Mouse (Mus musculus): ENCODE data around the gene Tcf7l1.
"Not testable (repeated sequence)": the region's sequence is repeated elsewhere in the genome, so short reads cannot be mapped to it uniquely, and the experiment has no call there.

Tcf7l1 gene

GRCm38 (mm10) chr6:72788892-72789699, at the start of gene Tcf7l1:
Gene Tcf7l1 (minus strand): TSS chr6:72789254.
- DNase-seq, result peak; percentile 87

- DNase-seq, result no peak
Measured at GRCm38 (mm10) chr6:72837756-72838155, 48.7 kb upstream of the Tcf7l1 start.

DNA sequence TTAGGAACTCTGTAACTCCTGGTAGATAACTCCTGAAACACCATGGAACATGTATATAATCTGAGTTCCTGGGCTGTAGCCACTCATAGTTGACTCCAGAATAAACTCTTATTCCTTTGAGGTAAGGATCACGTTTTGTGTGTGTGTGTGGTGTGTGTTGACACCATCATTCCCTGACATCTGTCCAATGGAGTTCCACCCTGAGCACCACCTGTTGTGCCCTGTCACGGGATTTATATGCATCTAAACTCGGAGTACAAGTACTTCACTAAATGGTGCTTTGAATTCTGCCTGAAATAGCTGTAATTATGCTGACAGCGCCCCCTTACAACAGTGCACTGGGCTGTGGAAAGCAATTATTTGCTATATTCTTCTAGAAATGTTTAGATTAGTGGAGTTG, 45.5 kb upstream of the Tcf7l1 start:
- no peak for DNase-seq

- DNase-seq, result no peak
Measured at GRCm38 (mm10) chr6:72831858-72832257, 42.8 kb upstream of the Tcf7l1 start.

GRCm38 (mm10) chr6:72831276-72831675, 42.2 kb upstream of the Tcf7l1 start:
- DNase-seq, result peak; percentile 38

DNA sequence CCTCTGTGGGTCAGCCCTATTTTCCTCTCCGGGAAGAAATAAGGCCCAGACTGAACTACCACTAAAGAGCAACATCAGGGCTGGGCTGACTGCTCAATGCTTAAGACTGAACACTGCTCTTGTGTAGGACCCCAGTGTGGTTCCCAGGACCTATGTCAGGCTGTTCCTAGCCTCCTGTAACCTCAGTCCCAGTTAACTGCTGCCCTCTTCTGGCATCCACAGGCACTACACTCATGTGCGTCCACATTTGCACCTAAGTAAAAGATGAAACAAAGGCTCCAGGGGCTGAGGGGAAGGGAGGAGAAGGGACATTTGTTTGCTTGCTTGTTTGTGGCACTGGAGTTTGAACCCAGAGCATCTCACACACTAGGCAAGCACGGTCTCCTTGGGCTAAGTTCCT, 39.8 kb upstream of the Tcf7l1 start:
- DNase-seq, result no peak

DNA sequence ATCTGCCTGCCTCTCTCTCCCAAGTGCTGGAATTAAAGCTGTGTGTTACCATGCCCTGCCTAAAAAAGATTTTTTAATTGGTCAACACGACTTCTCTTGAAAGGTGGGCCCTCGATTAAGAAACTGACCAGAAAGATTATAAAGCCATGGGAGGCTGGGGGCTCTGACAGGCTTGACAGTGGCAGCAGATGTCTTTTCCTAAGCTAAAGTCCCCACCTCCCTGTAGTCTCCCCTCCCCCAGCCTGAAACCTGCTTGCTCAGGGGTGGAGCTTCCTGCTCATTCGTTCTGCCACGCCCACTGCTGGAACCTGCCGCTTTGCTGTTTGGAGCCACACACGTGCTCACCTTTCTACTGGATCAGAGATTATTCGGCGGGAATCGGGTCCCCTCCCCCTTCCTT, 39.0 kb upstream of the Tcf7l1 start:
- not testable (repeated sequence) for DNase-seq

- no peak for DNase-seq
Measured at GRCm38 (mm10) chr6:72825762-72826161, 36.7 kb upstream of the Tcf7l1 start.

GRCm38 (mm10) chr6:72824971-72825737, 36.1 kb upstream of the Tcf7l1 start:
- DNase-seq, result no peak

DNA sequence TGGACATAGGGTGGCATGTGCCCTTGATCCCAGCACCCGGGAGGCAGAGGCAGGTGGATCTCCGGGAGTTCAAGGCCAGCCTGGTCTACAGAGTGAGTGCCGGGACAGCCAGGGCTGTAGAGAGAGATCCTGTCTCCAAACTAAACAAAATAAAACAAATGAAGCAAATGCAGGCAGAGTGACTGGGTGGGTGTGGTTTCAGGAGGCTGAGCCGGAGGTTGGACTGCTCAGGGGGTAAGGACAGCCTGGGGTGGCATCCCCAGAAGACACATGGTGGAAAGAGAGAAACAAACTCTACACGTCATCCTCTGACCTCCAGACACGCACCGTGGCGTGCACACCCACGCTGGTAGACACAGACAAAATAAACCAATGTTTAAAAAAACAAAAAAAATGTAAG, 24.4 kb upstream of the Tcf7l1 start:
- DNase-seq, result no peak

GRCm38 (mm10) chr6:72810248-72810647, 21.2 kb upstream of the Tcf7l1 start:
- DNase-seq, result no peak

- no peak for DNase-seq
Measured at GRCm38 (mm10) chr6:72809522-72810149, 20.6 kb upstream of the Tcf7l1 start.

GRCm38 (mm10) chr6:72808342-72808741, 19.3 kb upstream of the Tcf7l1 start:
- no peak for DNase-seq

GRCm38 (mm10) chr6:72803669-72804068, 14.6 kb upstream of the Tcf7l1 start:
- no peak for DNase-seq

DNA sequence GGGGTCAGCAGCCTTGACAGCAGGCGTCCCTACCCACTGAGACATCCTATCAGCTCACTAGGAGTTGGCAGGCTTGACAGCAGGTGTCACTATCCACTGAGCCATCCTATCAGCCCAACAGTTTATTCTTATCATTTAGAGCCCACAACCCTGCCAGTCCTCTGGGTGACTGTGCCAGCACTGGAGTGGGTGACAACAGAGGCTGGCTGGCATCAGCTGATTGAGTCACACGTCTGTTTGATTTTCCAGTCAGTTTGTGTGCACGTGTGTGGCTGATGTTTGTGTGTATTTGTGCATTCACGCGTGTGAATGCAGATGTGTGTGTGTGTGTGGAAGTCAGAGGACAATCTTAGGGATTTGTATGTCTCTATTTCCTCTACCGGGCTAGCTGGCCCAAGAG, 13.1 kb upstream of the Tcf7l1 start:
- DNase-seq, result no peak

DNA sequence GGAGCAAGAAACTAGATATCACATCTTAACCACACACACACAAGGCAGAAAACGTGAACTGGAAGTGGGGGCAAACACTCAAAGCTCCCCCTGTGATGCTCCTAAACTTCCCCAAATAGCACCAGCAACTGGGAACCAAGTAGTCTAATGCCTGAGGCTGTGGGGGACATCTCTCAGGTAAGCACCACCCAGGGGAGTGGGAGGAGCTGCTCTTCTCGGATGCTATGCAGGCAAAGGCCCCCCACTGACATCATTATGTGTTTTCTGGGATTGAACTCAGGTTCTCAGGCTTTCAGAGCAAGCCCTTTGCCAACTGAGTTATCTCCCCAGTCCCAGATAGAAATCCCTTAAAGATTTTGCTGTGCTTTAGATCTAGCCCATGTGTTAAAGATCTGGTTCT, 11.6 kb upstream of the Tcf7l1 start:
- DNase-seq, result no peak

- no peak for DNase-seq
Measured at GRCm38 (mm10) chr6:72797763-72798162, 8.7 kb upstream of the Tcf7l1 start.

- DNase-seq, result no peak
Measured at GRCm38 (mm10) chr6:72795444-72795843, 6.4 kb upstream of the Tcf7l1 start.

DNA sequence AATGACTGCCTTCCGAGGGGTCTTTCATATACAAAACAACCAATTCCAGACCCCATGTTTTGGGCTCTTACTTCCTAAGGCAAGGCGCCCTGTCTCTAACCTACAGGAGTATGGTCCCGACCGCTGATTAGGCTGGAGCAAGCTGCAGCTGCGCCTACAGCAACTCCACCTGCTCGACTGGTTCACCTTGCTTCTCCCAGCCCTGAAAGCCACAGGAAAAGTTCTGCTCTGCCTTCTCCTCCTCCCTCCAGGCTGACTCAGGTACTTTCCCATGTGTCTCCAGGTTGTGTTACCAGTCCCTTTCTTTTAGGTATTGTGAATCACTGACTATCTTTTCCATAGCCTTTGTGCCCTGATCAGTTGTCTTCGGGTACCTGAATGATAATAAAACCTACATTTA, 5.8 kb upstream of the Tcf7l1 start:
- no peak for DNase-seq

- no peak for DNase-seq
Measured at GRCm38 (mm10) chr6:72792641-72793040, 3.6 kb upstream of the Tcf7l1 start.

GRCm38 (mm10) chr6:72787948-72788891, 834 bp downstream of the Tcf7l1 start:
- DNase-seq, result peak; percentile 22

GRCm38 (mm10) chr6:72787322-72787947, 1.6 kb downstream of the Tcf7l1 start:
- no peak for DNase-seq

Data from right cerebral cortex, postnatal 25 days (tissue).